Mouse (Mus musculus): ENCODE data around the gene Mras. TPM values are rescaled to one million over a fixed set of nuclear protein-coding genes. Genes with fewer than 3 reads are reported as not detected.

The Mras gene
- 10 to 100 TPM; 10.1 to 12.2 TPM for total RNA-seq (2021)

GRCm38 (mm10) chr9:99437031-99437764 is at the start of gene Mras:
TSS of gene Mras (minus strand) at chr9:99437381.
- intact Hi-C loops (cut with DNase I), result loop anchor here (5.0 kb wide), 2 partner anchors 195 to 295 kb away; partner anchors contain the start of genes Cep70 and Pik3cb
- DNase-seq, result peak in 1 of 2 experiments; percentile 16

DNA sequence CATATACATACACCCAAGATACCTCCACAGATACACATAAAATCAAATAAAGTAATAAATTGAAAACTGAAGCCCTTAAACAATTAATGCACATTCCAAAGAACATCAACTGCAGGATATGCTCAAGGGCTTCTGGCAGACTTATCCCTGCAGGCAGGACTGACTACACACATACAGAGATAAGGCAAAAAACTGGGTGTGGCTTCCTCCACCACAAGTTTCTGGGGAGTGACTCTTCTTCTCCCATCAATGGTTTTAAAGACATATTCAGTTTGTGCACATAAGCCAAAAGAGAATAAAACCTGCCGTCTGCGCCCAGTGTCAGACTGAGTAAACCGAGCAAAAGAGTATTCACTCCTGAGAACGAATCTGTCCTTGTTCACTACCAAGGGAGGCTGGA is 48.0 kb upstream of the Mras start:
- DNase-seq, result no peak
- intact Hi-C loops (cut with DNase I), result no loop called here

DNA sequence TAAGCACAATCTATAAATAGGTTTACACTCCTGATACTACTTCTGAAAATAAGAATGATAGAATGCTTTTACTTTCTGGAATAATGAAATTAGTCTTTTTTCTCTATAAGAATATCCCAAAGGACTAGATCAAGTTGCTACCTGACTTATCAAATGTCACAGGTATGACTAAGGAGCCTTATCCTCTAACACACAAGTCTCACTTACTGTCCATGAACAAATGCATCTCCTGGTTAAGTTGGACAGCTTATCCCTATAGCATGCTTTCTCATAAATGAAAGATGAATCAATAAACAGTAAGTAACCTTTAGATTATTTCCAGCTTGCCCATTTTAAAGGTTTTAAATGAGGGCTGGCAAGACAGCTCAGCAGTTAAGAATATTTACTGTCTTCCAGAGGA is 47.5 kb upstream of the Mras start:
- intact Hi-C loops (cut with DNase I), result no loop called here
- DNase-seq, result no peak

DNA sequence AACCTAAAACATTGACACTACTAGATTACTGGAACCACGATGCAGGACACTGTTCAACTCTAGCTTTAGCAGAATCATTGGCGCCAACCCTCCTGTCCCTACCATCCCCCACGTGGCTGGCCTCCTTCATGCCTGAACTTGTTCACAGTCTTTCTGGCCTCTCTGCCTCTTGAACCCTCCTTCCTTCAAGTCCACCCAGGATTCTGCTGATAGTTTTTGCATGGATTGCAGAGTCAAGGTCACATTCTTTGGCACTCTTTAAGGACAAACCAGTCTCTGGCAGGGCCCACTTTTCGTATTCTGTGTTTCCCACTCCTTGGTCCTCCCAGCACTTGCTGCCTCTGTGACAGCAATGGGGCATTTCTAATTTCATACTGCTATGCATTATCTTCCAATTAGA is 46.0 kb upstream of the Mras start:
- intact Hi-C loops (cut with DNase I), result no loop called here
- no peak for DNase-seq

GRCm38 (mm10) chr9:99480764-99481163 is 43.6 kb upstream of the Mras start:
- no peak for DNase-seq

DNA sequence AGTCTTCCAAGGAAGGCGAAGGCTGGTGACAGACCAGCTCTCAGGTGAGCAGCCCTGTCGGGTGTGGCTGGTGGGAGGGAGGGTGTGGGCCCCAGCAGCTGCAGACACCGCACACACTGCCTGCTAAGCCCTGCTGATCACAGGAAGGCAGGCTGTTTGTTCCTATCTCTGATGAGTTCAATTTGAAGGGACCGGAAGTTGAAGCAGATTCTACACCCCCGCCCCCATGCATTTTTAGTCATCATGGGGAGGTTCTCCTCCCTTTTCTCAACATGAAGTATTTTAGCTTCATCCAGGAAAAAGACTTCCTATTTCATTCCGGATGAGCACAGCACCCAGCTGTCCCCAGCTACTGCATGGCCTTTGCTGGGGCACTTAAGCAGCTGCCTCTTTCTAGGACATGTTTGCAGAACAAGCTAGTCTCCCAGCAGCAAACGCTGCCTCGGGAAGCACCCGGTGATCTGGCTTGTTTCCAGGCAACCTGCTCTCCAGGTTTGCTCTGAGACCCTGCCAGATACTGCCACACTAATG is 42.1 kb upstream of the Mras start:
- DNase-seq, result peak; percentile 9 to 16
- intact Hi-C loops (cut with DNase I), result no loop called here

More at GRCm38 (mm10) chr9:99480764-99481163, 43.6 kb upstream of the Mras start:
- intact Hi-C loops (cut with DNase I), result no loop called here

GRCm38 (mm10) chr9:99471334-99471733 is 34.2 kb upstream of the Mras start:
- no peak for DNase-seq
- intact Hi-C loops (cut with DNase I), result no loop called here

- intact Hi-C loops (cut with DNase I), result no loop called here
- DNase-seq, result no peak
Measured at GRCm38 (mm10) chr9:99470347-99471092, 33.3 kb upstream of the Mras start.

DNA sequence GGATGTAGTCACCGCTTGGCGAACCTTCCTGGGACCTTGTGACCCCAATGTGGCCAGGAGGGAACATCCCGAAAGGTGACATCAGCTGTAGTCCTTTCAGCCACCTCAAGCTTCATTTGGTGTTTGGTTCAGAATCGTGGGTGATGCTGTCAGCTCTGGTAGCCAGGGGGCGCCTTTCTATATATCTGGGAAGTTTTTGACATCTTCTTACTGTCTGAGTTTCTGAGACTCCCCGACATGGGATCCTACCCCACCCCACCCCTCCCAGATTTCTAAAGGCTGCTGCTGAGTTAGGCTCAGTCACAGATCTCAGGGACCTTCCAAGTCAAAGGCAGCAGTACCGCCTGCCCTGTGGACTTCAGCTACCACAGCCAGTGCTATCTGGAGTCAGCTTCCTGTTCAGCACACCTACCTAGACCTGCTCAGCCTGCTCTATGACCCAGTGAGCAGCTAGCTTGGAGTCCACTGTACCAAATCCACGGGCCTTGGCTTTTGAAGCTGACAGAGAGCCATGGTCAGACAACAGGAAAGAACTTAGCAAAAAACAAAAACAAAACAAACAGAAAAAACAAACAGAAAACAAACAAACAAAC is 32.6 kb upstream of the Mras start:
- intact Hi-C loops (cut with DNase I), result loop anchor here (10.0 kb wide), 1 partner anchor 195 kb away; no protein-coding TSS in a partner anchor
- peak in 1 of 2 experiments; percentile 16 for DNase-seq

GRCm38 (mm10) chr9:99468572-99468971 is 31.4 kb upstream of the Mras start:
- intact Hi-C loops (cut with DNase I), result loop anchor here (10.0 kb wide), 1 partner anchor 196 kb away; no protein-coding TSS in a partner anchor
- DNase-seq, result no peak

DNA sequence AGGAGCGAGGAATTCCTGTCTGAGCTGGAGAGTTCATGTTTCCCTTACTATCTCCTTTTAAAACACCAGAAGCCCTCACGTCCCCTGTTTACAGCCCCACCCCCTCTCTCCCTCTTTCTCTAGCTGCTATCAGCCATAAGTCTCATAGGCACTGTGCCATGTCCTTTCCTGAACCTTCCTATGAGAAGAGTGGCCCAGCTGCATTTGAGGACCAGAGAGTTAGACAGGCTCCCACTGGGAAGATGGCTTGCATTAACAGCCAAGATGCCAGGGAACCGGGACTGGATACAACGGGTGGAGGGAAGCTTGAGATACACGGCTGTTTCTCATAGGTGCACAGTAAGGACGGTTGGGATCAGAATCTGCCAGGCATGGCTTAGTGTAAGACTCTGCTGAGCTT is 27.7 kb upstream of the Mras start:
- DNase-seq, result no peak
- intact Hi-C loops (cut with DNase I), result loop anchor here (10.0 kb wide), 1 partner anchor 200 kb away; no protein-coding TSS in a partner anchor

DNA sequence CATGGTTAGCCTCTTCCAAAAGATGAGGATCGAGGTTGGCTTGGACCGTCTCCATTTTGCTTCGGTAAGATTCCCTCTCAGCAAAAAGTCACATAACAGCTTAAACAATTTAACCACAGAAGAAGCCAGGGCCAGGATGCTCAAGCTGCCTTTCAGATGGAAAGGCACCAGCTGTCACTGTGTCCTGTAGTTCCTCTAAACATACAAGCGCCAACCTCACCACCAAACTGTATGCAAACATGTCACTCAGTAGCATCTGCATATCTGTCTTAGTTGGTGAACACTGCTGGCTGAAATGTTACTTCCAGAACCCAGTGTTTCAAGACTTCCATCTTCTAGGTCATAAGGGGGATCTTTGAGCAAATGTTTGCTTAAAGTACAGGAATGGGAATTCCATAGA is 22.5 kb upstream of the Mras start:
- DNase-seq, result no peak
- intact Hi-C loops (cut with DNase I), result loop anchor here (2.0 to 10.0 kb wide), 2 partner anchors 121 to 205 kb away; no protein-coding TSS in a partner anchor

DNA sequence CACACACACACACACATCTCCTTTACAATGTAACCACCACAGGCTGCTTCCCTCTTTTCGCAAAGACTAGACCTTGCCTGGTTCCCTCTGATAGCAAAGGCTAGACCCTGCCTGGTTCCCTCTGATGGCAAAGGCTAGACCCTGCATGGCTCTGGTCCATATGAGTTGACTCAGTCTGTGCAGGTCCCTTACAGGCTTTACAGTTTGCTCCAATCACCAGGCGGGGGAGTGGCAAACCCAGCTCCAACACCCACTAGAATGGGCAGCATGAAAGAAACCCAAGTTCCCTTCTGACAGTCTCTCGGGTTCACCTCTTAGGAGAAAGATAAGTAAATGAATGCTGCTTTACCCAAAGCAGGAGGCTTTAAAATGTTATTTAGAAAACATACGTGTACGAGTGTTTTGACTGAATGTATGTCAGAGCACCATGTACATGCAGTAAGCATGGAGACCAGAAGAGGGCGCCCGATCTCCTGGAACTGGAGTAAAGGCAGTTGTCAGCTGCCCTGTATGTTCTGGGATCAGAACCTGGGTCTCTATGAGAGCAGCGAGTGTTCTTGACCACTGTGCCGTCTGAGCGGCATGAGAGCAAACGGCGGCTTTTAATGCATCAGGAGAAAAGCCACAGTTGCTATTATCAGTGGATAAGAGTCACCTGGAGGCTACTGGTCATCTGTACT is 21.5 kb upstream of the Mras start:
- DNase-seq, result peak; percentile 17 to 49
- intact Hi-C loops (cut with DNase I), result loop anchor here (2.0 kb wide), 1 partner anchor 122 kb away; no protein-coding TSS in a partner anchor

DNA sequence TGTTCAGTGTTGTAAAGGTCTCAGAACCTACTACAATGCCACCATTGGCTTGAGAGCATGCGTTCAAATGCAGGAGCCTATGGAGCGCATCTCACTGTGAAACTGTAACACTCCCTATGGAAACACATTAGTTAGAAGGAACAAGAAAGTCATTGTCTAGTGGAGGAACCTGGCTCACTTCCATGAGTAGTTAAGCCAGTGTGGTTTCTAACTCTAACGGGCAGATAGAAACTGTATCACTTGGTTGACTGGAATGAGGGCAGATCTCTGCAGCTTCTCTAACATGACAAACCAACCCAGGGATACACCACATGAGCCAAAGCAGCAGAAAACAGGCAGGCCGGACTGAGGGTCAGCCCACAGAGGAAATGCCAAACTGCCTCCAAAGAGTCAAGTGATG is 17.0 kb upstream of the Mras start:
- intact Hi-C loops (cut with DNase I), result loop anchor here (5.0 kb wide), 1 partner anchor 77 kb away; no protein-coding TSS in a partner anchor
- no peak for DNase-seq

DNA sequence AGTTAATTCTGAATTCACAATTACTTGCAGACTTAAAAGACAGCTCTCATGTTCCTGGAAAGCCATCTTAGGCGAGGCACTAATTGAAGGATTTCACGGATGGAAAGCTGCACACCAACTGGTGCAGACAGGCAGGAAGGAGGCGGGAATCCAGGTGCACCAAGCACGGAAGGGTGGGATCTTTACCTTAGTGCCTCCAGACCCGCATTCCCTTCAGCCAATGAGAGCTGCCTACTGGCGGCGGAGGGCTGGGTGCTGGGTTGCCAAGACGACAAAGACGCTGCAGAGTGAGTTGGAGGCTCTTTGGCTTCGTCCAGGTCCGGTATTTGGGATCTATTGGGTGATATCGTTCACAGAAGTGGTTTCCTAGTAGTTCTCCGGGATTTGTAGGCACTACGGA is 14.0 kb upstream of the Mras start, which contains the start of gene Nme9:
Gene Nme9 (plus strand): TSS at position 315 of the 400 bp plus-strand sequence.
- intact Hi-C loops (cut with DNase I), result loop anchor here (5.0 kb wide), 1 partner anchor 74 kb away; no protein-coding TSS in a partner anchor
- DNase-seq, result no peak

DNA sequence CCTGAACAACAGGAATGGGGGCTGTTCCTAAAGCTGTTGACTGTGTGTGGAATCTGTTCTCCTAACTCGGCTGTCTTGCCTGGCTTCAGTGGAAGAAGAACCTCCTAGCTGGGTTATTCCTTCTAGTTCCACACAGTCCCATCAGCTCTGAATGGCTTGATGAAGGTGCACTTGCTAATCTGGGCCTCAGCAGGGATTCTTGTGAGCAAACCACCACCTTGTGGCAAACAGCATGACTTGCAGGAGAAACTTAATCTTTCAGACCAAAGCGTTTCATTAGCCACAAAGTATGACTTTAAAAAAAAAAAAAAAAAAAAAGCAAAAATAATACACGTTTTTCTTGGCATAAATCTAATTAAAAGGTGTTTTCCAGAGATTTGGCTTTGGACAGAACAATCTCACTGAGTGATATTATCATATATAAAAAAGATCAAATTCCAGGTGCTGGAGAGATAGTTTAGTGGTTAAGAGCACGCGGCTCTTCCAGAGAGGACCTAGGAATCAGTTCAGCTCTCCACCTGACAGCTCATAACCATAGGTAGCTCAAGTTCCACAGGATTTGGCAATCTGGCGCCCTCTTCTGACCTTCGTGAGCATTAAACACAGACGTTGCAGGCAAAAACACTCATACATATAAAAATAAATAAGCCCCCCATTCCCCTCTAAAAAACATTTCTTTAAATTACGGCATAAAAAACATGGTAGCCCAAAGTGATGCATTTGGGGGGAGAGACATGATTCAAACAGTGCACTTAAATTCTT is 12.9 kb upstream of the Mras start:
- DNase-seq, result peak; percentile 35
- intact Hi-C loops (cut with DNase I), result loop anchor here (1.0 to 5.0 kb wide), 2 partner anchors 73 to 387 kb away; no protein-coding TSS in a partner anchor

- DNase-seq, result no peak
- intact Hi-C loops (cut with DNase I), result no loop called here
Measured at GRCm38 (mm10) chr9:99447323-99447722, 10.1 kb upstream of the Mras start.

DNA sequence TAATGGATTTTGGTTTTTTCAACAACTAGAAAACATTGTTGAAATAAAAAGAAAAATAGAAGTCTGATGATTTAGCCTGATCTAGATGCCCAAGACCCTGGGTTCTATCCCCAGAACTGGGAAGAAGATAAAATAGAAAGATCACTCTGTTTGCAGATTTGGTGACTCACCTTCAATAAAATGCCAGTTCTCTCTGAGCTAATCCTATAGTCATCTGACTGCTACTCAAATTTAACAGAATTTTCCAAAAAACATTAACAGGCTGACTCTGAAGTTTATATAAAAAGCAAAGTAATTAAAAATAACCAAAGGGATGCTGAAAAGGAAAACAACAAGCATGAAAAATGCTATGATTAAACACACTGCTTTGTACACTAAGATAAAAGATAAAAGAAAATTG is 9.1 kb upstream of the Mras start:
- intact Hi-C loops (cut with DNase I), result no loop called here
- no peak for DNase-seq

DNA sequence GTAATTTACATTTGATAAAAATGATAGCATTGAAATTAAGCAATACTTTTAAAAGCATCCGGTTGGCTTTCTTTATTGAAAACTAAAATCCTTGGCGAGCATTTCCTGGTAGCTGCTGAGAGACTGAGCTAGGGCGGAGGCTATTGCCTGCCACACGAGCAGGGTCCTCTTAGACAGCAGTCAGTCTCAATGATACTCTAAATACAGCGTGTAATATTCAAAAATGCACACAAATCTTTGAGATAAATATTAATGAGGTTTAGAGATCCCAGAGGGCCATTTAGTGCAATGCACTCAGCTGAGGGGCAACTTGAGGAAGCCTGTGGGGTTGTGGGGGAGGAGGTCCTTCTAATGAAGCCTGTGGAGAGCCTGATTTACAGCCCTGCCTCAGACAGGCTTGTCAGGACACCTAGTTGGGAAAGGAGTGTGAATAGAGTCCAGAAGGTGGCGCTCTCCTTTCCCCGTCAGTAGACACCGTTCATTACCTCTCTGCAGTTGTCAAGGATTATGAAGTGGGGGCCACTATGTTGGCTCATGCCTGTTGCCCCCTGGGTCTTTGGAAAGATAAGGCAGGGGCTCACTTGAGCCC is 7.5 kb upstream of the Mras start:
- DNase-seq, result peak in 1 of 2 experiments; percentile 26
- intact Hi-C loops (cut with DNase I), result no loop called here

Measured in heart, postnatal 10 days (tissue).